Mouse (Mus musculus): ENCODE data around the gene 1600015I10Rik. TPM values are rescaled to one million over a fixed set of nuclear protein-coding genes. Genes with fewer than 3 reads are reported as not detected.
"Not testable (repeated sequence)": the region's sequence is repeated elsewhere in the genome, so short reads cannot be mapped to it uniquely, and the experiment has no call there.

Gene 1600015I10Rik
- total RNA-seq (2021): not detected
- long read RNA-seq, experiment 1: 0 reads
- long read RNA-seq, experiment 2: 0 reads

DNA sequence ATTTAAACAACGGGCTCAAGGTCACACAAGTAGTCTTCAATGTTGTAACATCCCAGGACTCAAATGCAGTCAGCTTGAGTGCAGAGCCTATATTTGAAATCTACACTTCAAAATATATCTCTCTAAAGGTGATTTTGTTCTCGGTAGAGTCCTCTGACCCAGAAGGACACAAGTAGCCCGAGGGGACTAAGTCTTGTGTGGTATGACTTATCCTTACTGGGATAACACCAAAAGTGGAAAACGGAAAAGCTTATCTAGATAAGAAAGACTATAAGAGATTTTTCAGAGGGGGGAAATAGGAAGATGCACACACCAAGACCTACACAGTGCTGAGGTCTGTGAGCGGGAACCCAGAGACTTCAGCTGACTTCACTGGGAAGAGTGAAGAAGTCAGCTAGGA is at the start of gene 1600015I10Rik:
Gene 1600015I10Rik, plus strand, starts transcription at position 301 of the 400 bp plus-strand sequence.
- no peak for TF ChIP-seq CTCF (conservative IDR thresholded peaks at IDR 0.05)
- DNase-seq (ENCODE audit: low spot score in 2 of 2): no peak
- Histone ChIP-seq H3K4me3 (no peak within 1 kb of the TSS), H3K27ac (no peak within 1 kb of the TSS)

DNA sequence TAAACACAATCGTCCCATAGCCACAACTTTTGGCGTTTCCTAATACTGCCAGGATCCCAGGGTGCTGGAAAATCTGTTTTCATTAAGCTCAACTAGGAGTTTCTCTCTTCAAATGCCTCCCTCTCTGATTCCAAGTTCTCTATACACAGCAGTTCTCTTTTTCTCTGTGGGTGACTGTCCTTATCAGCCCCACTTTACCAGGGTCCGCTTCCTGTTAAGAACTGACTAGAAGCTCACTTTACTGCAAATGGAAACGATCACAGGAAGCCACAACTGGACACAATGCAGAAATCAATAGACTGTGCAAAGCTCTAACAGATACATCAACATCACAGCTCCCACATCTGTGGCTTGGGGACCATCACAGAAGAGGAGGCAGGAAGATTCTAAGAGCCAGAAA is 35.5 kb upstream of the 1600015I10Rik start:
- Histone ChIP-seq H3K4me3 (no peak overlapping the region), H3K27ac (no peak overlapping the region)
- TF ChIP-seq CTCF (conservative IDR thresholded peaks at IDR 0.05): no peak
- DNase-seq (ENCODE audit: low spot score in 2 of 2): no peak

- DNase-seq (ENCODE audit: low spot score in 2 of 2): no peak
- Histone ChIP-seq H3K4me3 (no peak overlapping the region), H3K27ac (no peak overlapping the region)
- no peak for TF ChIP-seq CTCF (conservative IDR thresholded peaks at IDR 0.05)
Observed at GRCm38 (mm10) chr6:48894938-48895818, 34.5 kb upstream of the 1600015I10Rik start.

- TF ChIP-seq CTCF (conservative IDR thresholded peaks at IDR 0.05): no peak
- Histone ChIP-seq H3K4me3 (no peak overlapping the region), H3K27ac (no peak overlapping the region)
- DNase-seq (ENCODE audit: low spot score in 2 of 2): no peak
Observed at GRCm38 (mm10) chr6:48895941-48896340, 33.8 kb upstream of the 1600015I10Rik start.

DNA sequence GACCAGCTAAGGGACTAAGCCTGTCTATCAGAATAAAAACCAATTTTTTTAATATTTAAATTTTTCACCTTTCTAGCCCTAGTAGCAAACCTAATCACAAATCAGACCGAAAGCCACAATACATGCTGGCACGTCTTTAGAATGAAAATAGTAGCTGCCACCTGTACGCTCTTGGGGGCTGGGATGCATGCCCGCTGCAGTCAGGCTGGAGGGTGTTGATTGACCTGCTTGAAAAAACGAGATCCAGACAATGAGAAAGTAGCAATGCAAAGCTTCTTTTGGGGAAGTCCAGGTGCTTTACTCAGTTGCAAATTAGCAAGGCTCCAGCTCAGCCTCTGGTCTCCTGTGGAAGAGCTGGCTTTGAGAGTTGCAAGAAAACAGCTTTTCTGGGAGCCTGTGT is 32.7 kb upstream of the 1600015I10Rik start:
- Histone ChIP-seq H3K27ac (no peak overlapping the region), H3K4me3 (no peak overlapping the region)
- DNase-seq (ENCODE audit: low spot score in 2 of 2): no peak
- TF ChIP-seq CTCF (conservative IDR thresholded peaks at IDR 0.05): no peak

GRCm38 (mm10) chr6:48901316-48901715 is 28.4 kb upstream of the 1600015I10Rik start:
- H3K4me3 ChIP-seq; H3K27ac ChIP-seq; DNase-seq (ENCODE audit: low spot score in 2 of 2): not testable (repeated sequence)

DNA sequence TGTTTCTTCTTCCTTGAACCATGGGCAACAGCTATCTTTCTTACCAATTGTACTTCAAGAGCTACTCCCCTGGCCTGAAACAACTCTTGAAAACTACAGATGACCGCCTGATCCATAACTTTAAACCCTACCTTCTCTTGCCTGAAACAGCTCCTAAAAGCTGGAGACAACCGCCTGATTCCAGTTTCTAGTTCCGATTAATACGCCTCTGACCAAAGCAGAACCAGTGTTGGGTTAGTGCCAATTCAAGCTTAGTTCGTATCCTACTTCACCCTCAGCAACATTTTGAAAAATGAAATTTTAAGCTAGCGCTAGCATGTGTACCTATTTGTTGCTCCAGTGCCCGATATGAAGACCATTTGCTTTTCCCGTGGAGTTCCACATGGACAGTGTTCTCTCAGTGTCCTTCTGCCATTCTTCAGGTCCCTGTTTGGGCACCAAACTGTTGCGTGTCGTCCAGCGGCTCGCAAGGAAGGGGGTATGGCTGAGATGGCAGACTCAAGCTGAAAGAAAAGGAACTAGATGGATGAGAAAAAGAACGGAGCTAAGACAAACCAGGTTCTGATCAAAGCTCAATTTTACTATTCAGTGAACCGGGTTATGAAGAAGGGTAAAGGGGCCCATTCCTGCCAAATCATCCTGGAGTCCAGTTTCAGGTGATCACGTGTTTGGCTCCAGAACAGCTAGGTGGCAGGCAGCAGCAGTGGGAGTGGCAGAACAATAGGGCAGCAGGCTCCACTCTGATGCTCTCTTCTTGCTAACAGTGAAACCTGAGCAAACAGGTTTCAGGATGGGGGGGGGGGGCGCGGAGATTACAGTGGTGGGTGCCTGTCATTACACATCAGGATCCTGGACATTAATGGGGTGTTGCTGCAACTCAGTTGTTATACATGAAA is 26.9 kb upstream of the 1600015I10Rik start:
- TF ChIP-seq CTCF (conservative IDR thresholded peaks at IDR 0.05): no peak
- H3K4me3 ChIP-seq: no peak overlapping the region
- H3K27ac ChIP-seq: no peak overlapping the region
- no peak for DNase-seq (ENCODE audit: low spot score in 2 of 2)

DNA sequence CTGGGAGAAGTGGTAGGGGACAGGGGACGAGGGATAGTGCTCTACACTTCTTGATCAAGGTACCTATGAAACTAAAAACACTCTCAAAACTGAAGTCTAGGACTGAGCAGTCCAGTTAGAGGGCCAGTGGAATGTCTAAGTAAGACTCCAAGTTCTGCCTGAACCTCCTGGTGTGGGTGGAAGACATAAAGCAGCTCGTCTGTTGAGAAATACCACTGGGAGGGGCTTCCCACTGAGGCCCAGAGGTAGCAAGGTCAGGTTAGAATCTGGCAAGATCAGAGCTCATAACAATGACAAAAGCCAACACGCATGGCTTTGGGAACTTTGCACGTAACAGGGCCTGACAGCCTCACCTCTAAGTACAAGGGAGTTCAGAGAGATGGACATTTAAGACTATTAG is 26.3 kb upstream of the 1600015I10Rik start:
- TF ChIP-seq CTCF (conservative IDR thresholded peaks at IDR 0.05): no peak
- DNase-seq (ENCODE audit: low spot score in 2 of 2): no peak
- Histone ChIP-seq H3K4me3 (no peak overlapping the region), H3K27ac (no peak overlapping the region)

DNA sequence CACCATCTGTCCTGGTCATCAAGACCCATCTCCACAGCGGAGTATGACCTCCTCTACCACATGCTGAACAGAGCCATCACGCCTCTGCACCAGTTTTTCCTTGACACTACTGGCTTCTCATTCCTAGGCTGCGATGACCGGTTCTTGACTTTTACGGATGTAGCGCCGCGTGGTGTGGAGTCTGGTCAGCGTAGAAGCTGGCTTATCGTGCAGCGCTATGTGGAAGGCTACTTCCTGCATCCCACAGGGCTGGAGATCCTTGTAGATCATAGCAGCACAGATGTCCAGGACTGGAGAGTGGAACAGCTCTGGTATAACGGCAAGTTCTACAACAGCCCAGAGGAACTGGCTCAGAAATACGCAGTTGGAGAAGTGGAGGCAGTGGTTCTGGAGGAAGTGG is 24.1 kb upstream of the 1600015I10Rik start:
- TF ChIP-seq CTCF (conservative IDR thresholded peaks at IDR 0.05): no peak
- Histone ChIP-seq H3K4me3 (no peak overlapping the region), H3K27ac (no peak overlapping the region)
- no peak for DNase-seq (ENCODE audit: low spot score in 2 of 2)

- no peak for TF ChIP-seq CTCF (conservative IDR thresholded peaks at IDR 0.05)
- DNase-seq (ENCODE audit: low spot score in 2 of 2): no peak
- Histone ChIP-seq H3K4me3 (no peak overlapping the region), H3K27ac (no peak overlapping the region)
Observed at GRCm38 (mm10) chr6:48906371-48906770, 23.3 kb upstream of the 1600015I10Rik start.

DNA sequence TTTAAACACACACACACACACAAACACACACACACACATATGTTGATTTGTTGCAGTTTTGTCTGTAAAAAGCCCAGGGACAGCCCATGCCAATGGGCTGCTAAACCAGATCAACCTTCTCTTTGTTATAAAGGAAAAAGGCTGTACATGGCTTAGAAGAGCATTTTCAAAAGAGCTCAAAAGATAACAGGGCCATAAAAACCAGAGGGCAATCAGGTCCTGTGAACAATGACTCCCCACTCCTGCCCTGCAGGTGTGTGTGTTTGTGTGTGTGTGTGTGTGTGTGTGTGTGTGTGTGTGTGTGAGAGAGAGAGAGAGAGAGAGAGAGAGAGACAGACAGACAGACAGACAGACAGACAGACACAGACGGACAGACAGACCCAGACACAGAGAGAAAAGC is 20.5 kb upstream of the 1600015I10Rik start:
- H3K27ac ChIP-seq: no peak overlapping the region
- no peak overlapping the region for H3K4me3 ChIP-seq
- TF ChIP-seq CTCF (conservative IDR thresholded peaks at IDR 0.05): no peak
- DNase-seq (ENCODE audit: low spot score in 2 of 2): no peak

GRCm38 (mm10) chr6:48912033-48912432 is 17.7 kb upstream of the 1600015I10Rik start:
- DNase-seq (ENCODE audit: low spot score in 2 of 2): no peak
- no peak overlapping the region for H3K27ac ChIP-seq
- peak; percentile 67 for TF ChIP-seq CTCF (conservative IDR thresholded peaks at IDR 0.05)

GRCm38 (mm10) chr6:48913587-48913986 is 16.1 kb upstream of the 1600015I10Rik start:
- DNase-seq (ENCODE audit: low spot score in 2 of 2): no peak
- no peak for TF ChIP-seq CTCF (conservative IDR thresholded peaks at IDR 0.05)
- no peak overlapping the region for H3K4me3 ChIP-seq

More at GRCm38 (mm10) chr6:48912033-48912432, 17.7 kb upstream of the 1600015I10Rik start:
- no peak overlapping the region for H3K4me3 ChIP-seq

More at GRCm38 (mm10) chr6:48913587-48913986, 16.1 kb upstream of the 1600015I10Rik start:
- no peak overlapping the region for H3K27ac ChIP-seq
